ENCODE assay signal across 8 mouse cellular contexts in genomic region chr17:87974629-87975228, GRCm38 (mm10). TPM values are rescaled to one million over a fixed set of nuclear protein-coding genes. Genes with fewer than 3 reads are reported as not detected.
DNase-seq lines count a peak whose midpoint lies in the region; ATAC-seq and TF ChIP-seq lines count a peak whose summit lies in the region.

Gene Msh6 (plus strand): TSS chr17:87975062.

- H3K9ac ChIP-seq in ES-E14 (ENCODE audit: insufficient read depth, low read depth, low read length, poor library complexity, severe bottlenecking) = peak within 1 kb of the TSS; percentile 100
- H3K9ac ChIP-seq in forebrain, embryonic 16.5 days (replicated peaks; ENCODE audit: low read depth, low read length) = peak within 1 kb of the TSS; percentile 91
- peak within 1 kb of the TSS; percentile 92 for H3K9ac ChIP-seq in lung, embryonic 15.5 days

- peaks cover 14% of the 10 kb centered on the region for H3K36me3 ChIP-seq in ES-E14 (ENCODE audit: control insufficient read depth, insufficient read depth, low read length, poor library complexity, severe bottlenecking)
- H3K36me3 ChIP-seq in forebrain, embryonic 16.5 days (ENCODE audit: control insufficient read depth, insufficient read depth) = no peaks in the 10 kb centered on the region
- no peaks in the 10 kb centered on the region for H3K36me3 ChIP-seq in lung, embryonic 15.5 days

- no peaks in the 10 kb centered on the region for H3K9me3 ChIP-seq in ES-E14 (ENCODE audit: control insufficient read depth, insufficient read depth, low read depth, low read length)
- no peaks in the 10 kb centered on the region for H3K9me3 ChIP-seq in forebrain, embryonic 16.5 days (ENCODE audit: control insufficient read depth, low read length)
- no peaks in the 10 kb centered on the region for H3K9me3 ChIP-seq in lung, embryonic 15.5 days

- in situ Hi-C loops in ES-E14 (cut with MboI; ENCODE audit: low sequenced_read_pairs in 2 of 2, unreplicated experiment in 2 of 2) = no loop called here

- peak within 1 kb of the TSS; percentile 99 for H3K27ac ChIP-seq in ES-E14 (ENCODE audit: insufficient read depth, low read depth, low read length, poor library complexity, severe bottlenecking)
- H3K27ac ChIP-seq in forebrain, embryonic 16.5 days (ENCODE audit: low read length) = peak within 1 kb of the TSS; percentile 91
- H3K27ac ChIP-seq in lung, embryonic 15.5 days = peak within 1 kb of the TSS; percentile 86

- peak; percentile 99 for ATAC-seq in forebrain, embryonic 16.5 days
- ATAC-seq in lung, embryonic 15.5 days (ENCODE audit: borderline replicate concordance, extremely low read depth, low FRiP score, low TSS enrichment) = peak; percentile 99

- H3K4me2 ChIP-seq in forebrain, embryonic 16.5 days (ENCODE audit: low read length) = peak within 1 kb of the TSS; percentile 79
- peak within 1 kb of the TSS; percentile 66 for H3K4me2 ChIP-seq in lung, embryonic 15.5 days

- no peaks in the 10 kb centered on the region for H3K27me3 ChIP-seq in forebrain, embryonic 16.5 days (replicated peaks; ENCODE audit: control insufficient read depth, insufficient read depth, low read length)
- no peaks in the 10 kb centered on the region for H3K27me3 ChIP-seq in lung, embryonic 15.5 days

- H3K4me1 ChIP-seq in ES-E14 (ENCODE audit: control insufficient read depth in 2 of 2, insufficient read depth in 2 of 2, low read length in 2 of 2, poor library complexity in 1 of 2) = peaks cover 7 to 13% of the 10 kb centered on the region in 2 experiments; a peak in 3 of 4 replicates
- H3K4me1 ChIP-seq in forebrain, embryonic 16.5 days (replicated peaks; ENCODE audit: control insufficient read depth, insufficient read depth, low read length) = peaks cover 17% of the 10 kb centered on the region
- H3K4me1 ChIP-seq in lung, embryonic 15.5 days = peaks cover 19% of the 10 kb centered on the region

- 0% methylated on average over 63 of the region's 63 CpGs for WGBS in forebrain, embryonic 16.5 days
- under 1% methylated on average over 55 of the region's 63 CpGs for WGBS in lung, embryonic 15.5 days

- peak; percentile 85 for DNase-seq in ES-E14 (ENCODE audit: low read depth, low spot score)
- peak; percentile 86 for DNase-seq in cerebellum, adult 11-12 months
- peak; percentile 86 for DNase-seq in heart, postnatal 4 days
- DNase-seq in layer of hippocampus, adult 8-10 months (ENCODE audit: low spot score in 2 of 2) = peak; percentile 70 to 78
- DNase-seq in ovary, adult 18-20 months (ENCODE audit: low spot score) = peak; percentile 86
- DNase-seq in thymus, postnatal 0 days (ENCODE audit: low spot score) = peak; percentile 99

- peak within 1 kb of the TSS; percentile 98 to 99 for H3K4me3 ChIP-seq in ES-E14 (ENCODE audit: insufficient read depth in 1 of 2, low read depth in 1 of 2, low read length in 2 of 2, poor library complexity in 1 of 2, severe bottlenecking in 1 of 2)
- H3K4me3 ChIP-seq in forebrain, embryonic 16.5 days (replicated peaks; ENCODE audit: low read length) = peak within 1 kb of the TSS; percentile 97
- H3K4me3 ChIP-seq in lung, embryonic 15.5 days = peak within 1 kb of the TSS; percentile 96

TF ChIP-seq in ES-E14, 5 proteins besides CTCF, POLR2A, EP300 and RAD21:
- TF ChIP-seq MAFK (IDR thresholded peaks at IDR 0.05; ENCODE audit: insufficient read depth, low read depth, low read length) (no peak), CHD2 (IDR thresholded peaks at IDR 0.05; ENCODE audit: low read depth, low read length) (no peak; the same call in none of the 2 replicates), ZC3H11A (IDR thresholded peaks at IDR 0.05; ENCODE audit: borderline replicate concordance, low read depth, low read length) (no peak), HCFC1 (IDR thresholded peaks at IDR 0.05; ENCODE audit: borderline replicate concordance, insufficient read depth, low read length) (no peak; the same call in 1 of the 2 replicates), ZNF384 (IDR thresholded peaks at IDR 0.05; ENCODE audit: low read depth, low read length) (no peak)

RNA-seq across cellular contexts. Expression of gene Msh6, which starts in this region (rescaled TPM):
- 215 and 247 TPM in 2 replicates for total RNA-seq in ES-E14 (2012; rRNA removed)
- polyA plus RNA-seq in forebrain, embryonic 16.5 days (2015; fragmentation: Nextera tagmentation; extraction: Ambion mirVana) = 41.0 and 46.9 TPM in 2 replicates
- 10 to 100 TPM; 20.9 to 21.8 TPM for total RNA-seq in heart, postnatal 4 days (2021)
- total RNA-seq in layer of hippocampus, adult 8-10 months (2022) = 10 to 100 TPM; 15.0 to 15.8 (median 15.6) TPM
- 56.5 and 57.9 TPM in 2 replicates for polyA plus RNA-seq in lung, embryonic 15.5 days (2015; fragmentation: Nextera tagmentation; extraction: Ambion mirVana)
- 72.2 and 73.6 TPM in 2 replicates for polyA plus RNA-seq in thymus, postnatal 0 days (2015; fragmentation: Nextera tagmentation; extraction: Ambion mirVana)

Comparison
In these comparisons a context has a peak if more than half of its experiments do, and no peak if none do; other contexts are left out.
1. Peak in every context shown above with its lines: DNase-seq, ATAC-seq, H3K4me3 ChIP-seq and H3K27ac ChIP-seq.